Mouse (Mus musculus) heart, postnatal 0 days (tissue): ENCODE measurements at regions not wholly inside any gene's neighbourhood (a gene's known extent, or its start where the extent isn't known, plus 50 kb on each side); places are given as distances from the start of the nearest gene placed in this dataset.

Experiments used
- CTCF ChIP-seq: IDR thresholded peaks from 2 replicates; pipeline ENCODE4 v1.5.1; 2016; ENCODE audit warnings: antibody characterized with exemption, control low read depth, low read depth
- EP300 ChIP-seq: IDR thresholded peaks from 2 replicates; pipeline ENCODE4 v1.6.1; 2016; ENCODE audit warnings: antibody characterized with exemption, low read depth

- TF ChIP-seq EP300 (no peak), CTCF (peak; percentile 89)
Measured at GRCm38 (mm10) chr11:48588833-48589649, 211.1 kb upstream of the Rack1 start.
